Comparison of ENCODE assay signal across 26 mouse cellular contexts in the genomic region with DNA sequence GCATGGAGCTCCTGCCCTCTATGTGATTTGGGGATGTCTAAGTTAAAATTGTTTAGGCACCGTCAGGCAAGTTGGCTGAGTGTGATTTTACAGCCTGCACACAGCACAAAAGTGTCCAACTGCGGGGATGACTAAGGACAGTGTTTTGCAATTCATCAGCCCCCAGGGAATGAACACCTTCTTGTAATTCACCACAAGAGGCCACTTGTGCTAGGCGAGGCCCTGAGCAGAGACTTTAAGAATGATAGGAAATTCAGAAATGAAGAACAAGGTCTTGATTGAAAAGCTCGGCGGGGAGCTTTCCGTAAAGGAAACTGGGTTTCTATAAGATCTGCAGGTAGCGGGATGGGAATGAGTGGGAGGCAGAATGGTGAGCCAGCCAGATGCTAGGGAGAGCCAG.
DNase-seq lines count a peak whose midpoint lies in the region; ATAC-seq and TF ChIP-seq lines count a peak whose summit lies in the region.
"Had no signal": no experiment of that assay in that cellular context is flagged by ENCODE, and none has a peak within 500 bp of the region (broad histone marks: within the 10 kb centered on the region; RNA-seq: fewer than 3 reads in every experiment).

No protein-coding gene starts in this region.

- DNase-seq in frontal cortex, postnatal 36 days (ENCODE audit: low spot score in 2 of 2), result no peak
- DNase-seq in midbrain, embryonic 14.5 days, result peak; percentile 14
- peak; percentile 18 for DNase-seq in Muller cell, postnatal 12 days (ENCODE audit: inconsistent ontology term)
- peak; percentile 15 for DNase-seq in brain, embryonic 14.5 days (ENCODE audit: low read depth)
- DNase-seq: adrenal gland, adult 8-10 months; adrenal gland, postnatal 36 days; B cell, adult 2 months; cerebellum, adult 11-12 months; cerebellum, adult 9-10 months; cerebellum, postnatal 25 days; gastrocnemius, adult 2 months; gastrocnemius, postnatal 25 days; heart, adult 18-20 months; heart, postnatal 10 days; heart, postnatal 4 days had no signal

- no peak for TF ChIP-seq POLR2A in brain, embryonic 14.5 days (IDR thresholded peaks at IDR 0.05; ENCODE audit: borderline replicate concordance, extremely low read depth, insufficient read depth, insufficient read length, poor library complexity, severe bottlenecking)

- H3K9me3 ChIP-seq in midbrain, embryonic 14.5 days (ENCODE audit: control insufficient read depth, low read length), result no peaks in the 10 kb centered on the region
- H3K9me3 ChIP-seq in midbrain, embryonic 16.5 days (replicated peaks; ENCODE audit: control insufficient read depth, low read length, poor library complexity, severe bottlenecking), result no peaks in the 10 kb centered on the region
- no peaks in the 10 kb centered on the region for H3K9me3 ChIP-seq in intestine, embryonic 15.5 days
- H3K9me3 ChIP-seq: embryonic facial prominence, embryonic 12.5 days; forebrain, embryonic 15.5 days; heart, embryonic 10.5 days; hindbrain, embryonic 12.5 days had no signal

- H3K9ac ChIP-seq in midbrain, embryonic 14.5 days (replicated peaks; ENCODE audit: low read length), result no peak overlapping the region
- no peak overlapping the region for H3K9ac ChIP-seq in midbrain, embryonic 16.5 days (ENCODE audit: low read depth, low read length)
- no peak overlapping the region for H3K9ac ChIP-seq in intestine, embryonic 15.5 days
- H3K9ac ChIP-seq: embryonic facial prominence, embryonic 12.5 days; forebrain, embryonic 15.5 days; hindbrain, embryonic 12.5 days had no signal

- no peaks in the 10 kb centered on the region for H3K36me3 ChIP-seq in midbrain, embryonic 14.5 days (ENCODE audit: control insufficient read depth, insufficient read depth, low read length)
- H3K36me3 ChIP-seq in midbrain, embryonic 16.5 days (ENCODE audit: control insufficient read depth, insufficient read depth, low read length), result no peaks in the 10 kb centered on the region
- H3K36me3 ChIP-seq in intestine, embryonic 15.5 days, result no peaks in the 10 kb centered on the region
- H3K36me3 ChIP-seq: embryonic facial prominence, embryonic 12.5 days; forebrain, embryonic 15.5 days; G1E; heart, embryonic 10.5 days; hindbrain, embryonic 12.5 days had no signal

- H3K27me3 ChIP-seq in midbrain, embryonic 14.5 days (ENCODE audit: control insufficient read depth, insufficient read depth, low read length), result no peaks in the 10 kb centered on the region
- no peaks in the 10 kb centered on the region for H3K27me3 ChIP-seq in midbrain, embryonic 16.5 days (ENCODE audit: control insufficient read depth, insufficient read depth, low read depth, low read length)
- H3K27me3 ChIP-seq in intestine, embryonic 15.5 days (replicated peaks), result no peaks in the 10 kb centered on the region
- H3K27me3 ChIP-seq: embryonic facial prominence, embryonic 12.5 days; forebrain, embryonic 15.5 days; hindbrain, embryonic 12.5 days had no signal

- TF ChIP-seq CTCF in brain, embryonic 14.5 days (IDR thresholded peaks at IDR 0.05; ENCODE audit: borderline replicate concordance, extremely low read depth, insufficient read depth, insufficient read length), result no peak

- no peaks in the 10 kb centered on the region for H3K4me1 ChIP-seq in midbrain, embryonic 14.5 days (ENCODE audit: control insufficient read depth, insufficient read depth, low read length)
- no peaks in the 10 kb centered on the region for H3K4me1 ChIP-seq in midbrain, embryonic 16.5 days (ENCODE audit: control insufficient read depth, insufficient read depth, low read length)
- H3K4me1 ChIP-seq in intestine, embryonic 15.5 days (replicated peaks), result no peaks in the 10 kb centered on the region
- H3K4me1 ChIP-seq: embryonic facial prominence, embryonic 12.5 days; forebrain, embryonic 15.5 days; heart, embryonic 10.5 days; hindbrain, embryonic 12.5 days had no signal

- no peak overlapping the region for H3K4me3 ChIP-seq in midbrain, embryonic 14.5 days (replicated peaks; ENCODE audit: low read depth, low read length)
- H3K4me3 ChIP-seq in midbrain, embryonic 16.5 days (ENCODE audit: low read depth, low read length), result no peak overlapping the region
- H3K4me3 ChIP-seq in intestine, embryonic 15.5 days (replicated peaks), result no peak overlapping the region
- H3K4me3 ChIP-seq: embryonic facial prominence, embryonic 12.5 days; forebrain, embryonic 15.5 days; gastrocnemius, adult 2 months; heart, embryonic 10.5 days; hindbrain, embryonic 12.5 days had no signal

- ATAC-seq in frontal cortex, adult (ENCODE audit: low TSS enrichment), result peak; percentile 90
- ATAC-seq in midbrain, embryonic 14.5 days (ENCODE audit: low FRiP score, low TSS enrichment), result no peak
- ATAC-seq in midbrain, embryonic 16.5 days, result no peak
- no peak for ATAC-seq in granulocyte monocyte progenitor cell, adult 5-6 weeks (replicated peaks; ENCODE audit: poor library complexity, severe bottlenecking)
- ATAC-seq in intestine, embryonic 15.5 days, result no peak
- ATAC-seq: forebrain, embryonic 15.5 days; hindbrain, embryonic 16.5 days; inflammation-experienced regulatory T-cells, adult 6 months had no signal

- no peak overlapping the region for H3K4me2 ChIP-seq in midbrain, embryonic 14.5 days (ENCODE audit: low read length)
- no peak overlapping the region for H3K4me2 ChIP-seq in midbrain, embryonic 16.5 days (ENCODE audit: low read length)
- no peak overlapping the region for H3K4me2 ChIP-seq in intestine, embryonic 15.5 days (replicated peaks)
- H3K4me2 ChIP-seq: embryonic facial prominence, embryonic 12.5 days; forebrain, embryonic 15.5 days; hindbrain, embryonic 12.5 days had no signal

- H3K27ac ChIP-seq in midbrain, embryonic 14.5 days (replicated peaks; ENCODE audit: low read depth, low read length), result no peak overlapping the region
- H3K27ac ChIP-seq in midbrain, embryonic 16.5 days (ENCODE audit: low read length), result no peak overlapping the region
- no peak overlapping the region for H3K27ac ChIP-seq in intestine, embryonic 15.5 days
- H3K27ac ChIP-seq: embryonic facial prominence, embryonic 12.5 days; forebrain, embryonic 15.5 days; gastrocnemius, adult 2 months; heart, embryonic 10.5 days; hindbrain, embryonic 12.5 days had no signal

- WGBS in midbrain, embryonic 14.5 days, result 37% methylated on average over 7 of the region's 7 CpGs
- WGBS in midbrain, embryonic 16.5 days, result 36% methylated on average over 7 of the region's 7 CpGs
- 69% methylated on average over 7 of the region's 7 CpGs for WGBS in intestine, embryonic 15.5 days

Comparison
In these comparisons a context has a peak if more than half of its experiments do, and no peak if none do; other contexts are left out.
1. DNase-seq: peak in midbrain, embryonic 14.5 days (single experiment), Muller cell, postnatal 12 days (single experiment) and brain, embryonic 14.5 days (single experiment); none in frontal cortex, postnatal 36 days (0 of 2).